Mouse (Mus musculus) ovary, postnatal 14 days (tissue): ENCODE measurements around the gene Apopt1.

ENCODE experiments used
- DNase-seq: peaks from one replicate; pipeline ENCODE4 v3.0.0; 2022; ENCODE audit warnings: low spot score

Gene Apopt1

DNA sequence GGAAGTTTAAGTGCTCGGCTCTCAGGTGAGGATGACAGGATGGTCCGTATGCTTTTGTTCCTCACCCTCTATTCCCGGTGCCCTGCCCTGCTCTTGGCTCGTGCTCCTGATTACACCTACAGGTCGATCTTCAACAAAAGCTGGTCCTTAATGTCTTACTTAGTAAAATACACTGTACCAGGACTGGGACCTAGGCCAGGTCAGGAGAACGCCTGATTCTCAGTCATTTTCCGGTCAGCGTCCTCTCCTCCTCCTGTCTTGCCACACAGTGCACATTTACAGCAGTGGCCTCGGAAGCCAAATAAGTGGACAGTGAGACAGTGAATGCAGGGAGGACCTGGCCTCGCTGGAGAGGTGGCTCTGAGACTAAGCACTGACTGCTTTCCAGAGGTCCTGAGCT is 57.6 kb downstream of the Apopt1 start:
- no peak for DNase-seq

DNA sequence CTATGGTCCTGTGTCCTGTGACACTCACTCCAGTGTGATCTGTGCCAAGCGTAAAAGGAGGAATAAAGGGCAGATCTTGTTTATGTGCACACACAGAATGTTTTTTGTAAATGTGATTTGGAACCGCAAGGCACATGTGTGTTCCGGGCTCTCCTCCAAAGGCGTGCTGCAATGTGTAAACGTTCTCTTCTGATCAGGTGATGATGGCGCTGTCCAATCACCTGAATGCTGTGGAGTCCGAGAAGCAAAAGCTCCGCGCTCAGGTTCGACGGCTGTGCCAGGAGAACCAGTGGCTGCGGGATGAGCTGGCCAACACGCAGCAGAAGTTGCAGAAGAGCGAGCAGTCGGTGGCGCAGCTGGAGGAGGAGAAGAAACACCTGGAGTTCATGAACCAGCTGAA is 61.1 kb downstream of the Apopt1 start:
- no peak for DNase-seq

- DNase-seq, result no peak
These were observed 61.8 kb downstream of the Apopt1 start for GRCm38 (mm10) chr12:111774845-111775244.

DNA sequence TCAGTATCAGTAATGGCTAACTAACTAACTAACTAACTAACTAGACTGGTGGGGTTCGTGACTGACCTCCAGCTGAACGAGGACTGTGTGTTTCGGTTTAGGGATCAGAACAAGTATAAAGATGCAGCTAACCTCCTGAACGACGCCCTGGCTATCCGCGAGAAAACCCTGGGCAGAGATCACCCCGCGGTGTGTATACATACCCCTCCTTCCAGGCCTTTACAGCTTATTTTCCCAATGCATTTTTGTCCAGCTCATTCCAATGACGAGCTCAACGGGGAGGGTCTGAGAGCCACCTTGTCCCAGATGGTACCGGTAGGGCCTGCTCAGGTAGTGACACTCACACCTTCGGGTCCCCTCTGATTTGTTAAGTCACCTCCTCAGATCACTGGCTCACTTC is 64.9 kb downstream of the Apopt1 start:
- no peak for DNase-seq

DNA sequence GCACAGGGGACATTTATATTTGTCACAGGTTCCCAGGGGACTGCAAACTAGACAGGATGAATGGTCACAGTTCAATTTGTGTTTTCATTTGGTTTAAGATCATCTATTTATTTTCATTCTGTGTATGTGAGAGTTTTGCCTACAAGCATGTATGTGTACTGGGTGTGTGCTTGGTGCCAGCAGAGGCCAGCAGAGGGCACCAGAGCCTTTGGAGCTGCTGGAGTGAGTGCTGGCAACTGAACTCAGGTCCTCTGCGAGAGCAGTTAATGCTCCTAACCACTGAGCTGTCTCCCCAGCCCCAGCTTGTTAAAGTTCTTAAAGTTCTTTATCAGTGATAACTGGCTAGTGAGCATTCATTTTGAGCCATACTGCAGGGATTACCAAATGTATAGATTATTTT is 66.5 kb downstream of the Apopt1 start:
- DNase-seq, result no peak

DNA sequence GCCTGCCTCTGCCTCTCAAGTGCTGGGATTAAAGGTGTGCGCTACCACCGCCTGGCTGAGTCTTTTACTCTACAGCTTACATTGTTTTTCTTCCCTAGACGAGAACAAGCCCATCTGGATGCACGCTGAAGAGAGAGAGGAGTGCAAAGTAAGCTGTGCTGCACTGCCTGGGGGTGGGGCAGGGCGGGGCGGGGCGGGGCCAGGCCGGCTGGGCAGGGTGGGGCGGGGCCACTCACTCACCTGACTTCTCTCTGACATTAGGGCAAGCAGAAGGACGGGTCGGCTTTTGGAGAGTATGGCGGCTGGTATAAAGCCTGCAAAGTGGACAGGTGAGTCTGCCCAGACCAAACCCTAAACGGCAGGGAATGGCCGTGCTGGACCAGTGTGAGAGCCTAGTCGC is 72.1 kb downstream of the Apopt1 start:
- DNase-seq, result no peak

DNA sequence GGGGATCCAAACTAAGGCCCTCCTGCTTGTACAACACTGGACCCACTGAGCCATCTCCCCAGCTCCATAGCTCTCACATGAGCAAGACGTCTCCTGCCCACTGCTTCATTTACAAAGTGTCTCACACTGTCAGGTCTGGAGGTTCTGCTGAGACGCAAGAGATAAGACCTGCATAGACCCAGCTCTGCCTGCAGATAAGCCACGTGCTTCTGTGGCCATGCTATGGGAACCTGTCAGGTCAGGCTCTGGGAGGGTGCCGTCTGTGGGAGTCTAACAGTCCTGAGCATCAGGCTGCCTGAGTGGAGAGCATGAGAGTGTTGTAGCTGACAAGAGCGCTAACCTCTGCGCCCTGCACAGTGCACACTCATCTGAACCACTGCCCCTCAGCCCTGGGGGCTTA is 74.0 kb downstream of the Apopt1 start:
- no peak for DNase-seq

- DNase-seq, result no peak
These were observed 77.0 kb downstream of the Apopt1 start for GRCm38 (mm10) chr12:111790090-111790489.

GRCm38 (mm10) chr12:111790631-111791030 is 77.6 kb downstream of the Apopt1 start:
- no peak for DNase-seq

DNA sequence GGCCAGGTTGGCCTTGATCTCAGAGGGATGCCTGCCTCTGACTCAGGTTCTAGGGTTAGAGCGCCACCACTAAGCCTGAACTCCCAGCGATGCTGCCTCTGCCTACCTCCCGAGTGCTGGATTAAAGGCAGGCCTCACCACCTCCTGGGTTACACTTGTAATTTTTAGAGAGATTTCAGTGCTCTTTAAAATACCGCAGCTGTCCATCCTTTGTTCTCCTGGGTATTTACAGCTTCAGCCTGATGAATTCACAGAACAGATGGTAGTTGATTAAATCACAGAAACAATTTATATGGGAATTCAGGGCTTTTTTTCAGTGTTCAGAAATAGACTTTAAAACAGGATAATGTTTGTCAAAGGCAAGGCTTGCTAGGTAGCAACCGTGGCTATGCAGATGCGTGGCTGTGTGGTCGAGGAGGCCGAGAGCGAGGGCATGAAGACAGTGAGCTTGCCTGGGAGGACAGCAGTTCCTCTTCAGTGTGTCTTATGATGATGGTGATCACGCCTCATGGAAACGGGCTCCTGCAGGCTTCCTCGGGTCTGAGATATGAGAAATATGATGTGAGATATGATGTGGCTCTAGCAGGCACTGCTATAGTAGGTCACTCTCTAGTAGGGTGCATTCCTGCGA is 78.5 kb downstream of the Apopt1 start:
- DNase-seq, result no peak

DNA sequence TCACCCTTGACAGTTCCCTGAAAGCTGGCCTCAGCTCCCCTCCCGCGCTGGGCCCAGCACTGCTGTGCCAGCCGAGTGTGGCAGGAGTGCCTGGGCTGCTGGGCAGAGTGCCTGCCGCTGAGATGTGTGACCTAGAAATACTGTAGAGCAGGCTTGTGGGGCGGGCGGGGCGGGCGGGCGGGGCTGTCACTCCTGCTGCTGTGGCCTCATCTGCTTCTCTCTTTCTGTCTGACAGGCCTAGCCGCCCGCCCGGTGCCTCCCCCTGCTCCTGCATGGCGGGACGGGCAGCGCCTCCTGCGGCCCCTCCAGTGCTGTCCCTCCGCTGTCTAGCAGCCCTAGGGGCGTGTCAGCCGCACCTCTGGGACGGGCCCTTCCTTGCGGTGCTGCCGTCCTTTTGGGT is 81.0 kb downstream of the Apopt1 start:
- no peak for DNase-seq

DNA sequence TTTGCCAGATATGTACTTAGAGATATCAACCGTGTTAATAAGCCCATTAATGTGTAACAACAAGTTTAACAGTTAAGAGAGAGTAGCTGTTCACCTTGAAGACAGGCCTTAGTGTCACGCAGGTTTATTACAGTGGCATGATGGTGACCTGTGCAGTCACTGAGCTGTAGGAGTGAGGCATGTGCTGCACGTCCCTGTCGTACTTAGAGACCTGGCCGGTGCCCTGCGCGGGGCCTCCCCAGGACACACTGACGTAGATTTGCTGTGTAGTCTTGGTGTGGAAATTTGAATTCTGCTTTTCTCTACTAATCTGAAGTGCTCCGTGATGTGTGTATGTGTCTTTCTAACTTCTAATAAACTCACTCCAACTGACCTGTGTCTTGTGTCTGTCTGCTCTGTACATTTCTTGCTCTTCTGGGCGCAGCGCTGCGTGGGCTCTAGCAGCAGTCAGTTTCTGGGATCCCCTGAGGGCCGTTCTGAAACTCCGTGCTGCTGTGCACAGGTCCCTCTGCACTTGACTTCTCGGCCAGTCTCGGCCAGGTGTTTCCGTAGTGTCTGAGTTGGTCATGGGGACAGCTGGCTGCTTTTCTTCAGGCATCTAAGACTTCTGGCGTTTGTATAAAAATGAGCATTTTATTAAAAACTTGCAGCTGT is 81.6 kb downstream of the Apopt1 start:
- DNase-seq, result no peak

DNA sequence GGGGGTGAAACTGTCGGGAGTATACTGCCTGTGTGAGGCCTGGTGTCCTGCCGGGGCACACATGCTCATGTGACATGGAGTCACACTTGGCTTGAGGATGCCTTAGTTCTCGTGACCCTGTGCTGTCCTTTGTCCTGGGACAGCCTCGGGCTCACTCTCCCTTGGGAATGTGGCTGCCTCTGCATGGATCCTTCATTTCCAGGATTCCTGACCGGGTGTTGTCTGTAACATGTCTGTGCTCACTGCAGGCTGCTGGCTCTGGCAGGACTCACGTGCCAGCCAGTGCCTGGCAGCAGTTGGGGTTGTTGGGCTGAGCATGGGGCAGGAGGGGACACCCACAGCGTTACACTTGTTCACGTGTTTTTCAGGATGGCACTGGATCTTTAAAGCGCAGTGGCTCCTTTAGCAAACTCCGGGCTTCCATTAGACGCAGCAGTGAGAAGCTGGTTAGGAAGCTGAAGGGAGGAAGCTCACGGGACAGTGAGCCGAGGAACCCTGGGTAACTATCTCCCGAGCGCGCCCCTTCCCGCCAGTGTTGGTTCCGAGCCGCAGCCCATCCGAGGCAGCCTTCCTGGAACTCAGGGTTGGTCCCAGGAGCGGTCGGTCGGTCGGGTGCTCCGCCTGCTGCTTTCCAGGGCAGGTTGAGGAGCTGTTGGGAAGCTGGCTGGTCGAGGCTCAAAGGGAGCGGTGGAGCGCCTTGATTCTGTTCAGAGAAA is 82.3 kb downstream of the Apopt1 start:
- no peak for DNase-seq

DNA sequence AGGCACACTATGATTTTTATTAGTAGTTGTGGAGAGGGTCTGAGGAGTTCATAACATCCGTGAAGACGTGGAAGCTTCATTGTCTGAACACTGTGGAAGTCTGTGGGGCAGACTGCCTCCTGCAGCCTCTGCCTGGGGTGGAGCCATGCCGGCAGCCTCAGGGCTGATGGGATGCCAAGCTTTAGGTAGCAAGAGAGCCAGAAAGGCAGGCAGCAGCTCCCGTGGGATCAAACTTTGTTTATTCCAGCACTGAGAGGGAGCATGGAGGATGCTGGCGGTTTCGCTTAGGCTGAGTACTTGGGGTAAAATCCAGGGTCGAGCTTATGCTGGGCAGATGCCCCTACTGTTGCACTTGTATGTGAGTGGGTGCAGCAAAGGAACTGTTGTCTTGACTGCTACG is 84.2 kb downstream of the Apopt1 start:
- DNase-seq, result no peak

GRCm38 (mm10) chr12:111798493-111798892 is 85.4 kb downstream of the Apopt1 start:
- DNase-seq, result no peak

DNA sequence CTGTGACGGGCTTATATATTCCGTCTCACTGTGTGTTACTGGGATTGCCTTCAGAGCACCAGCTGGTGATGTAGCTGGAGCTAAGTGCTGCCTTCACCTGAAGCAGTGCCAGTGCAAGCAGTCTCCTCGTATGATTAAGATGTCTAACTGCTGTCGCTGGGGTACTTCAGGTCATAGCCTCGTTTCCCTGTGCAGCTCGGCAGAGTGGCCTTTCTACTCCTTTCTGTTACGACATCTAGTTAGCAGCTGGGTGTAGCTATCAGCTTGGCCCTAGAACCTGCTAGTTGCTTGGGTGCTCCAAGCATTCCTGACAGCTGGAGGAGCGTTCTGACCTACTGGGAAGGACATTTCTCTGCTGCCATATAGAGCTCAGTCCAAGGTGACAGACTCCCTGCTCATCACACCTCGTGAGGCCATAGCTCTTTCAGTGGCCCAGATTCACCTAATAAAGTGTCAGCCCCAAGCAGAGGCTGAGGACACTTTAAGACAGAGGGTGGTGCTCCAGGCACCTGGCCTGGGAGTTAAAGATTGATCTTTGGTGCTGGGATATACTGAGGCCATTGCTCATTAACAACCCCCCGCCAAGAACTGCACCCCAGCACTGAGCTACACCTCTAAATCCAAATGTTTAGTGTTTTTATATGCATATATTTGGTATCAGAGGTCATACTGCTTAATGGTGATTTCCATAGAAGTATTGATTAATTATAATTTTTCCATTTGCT is 87.6 kb downstream of the Apopt1 start:
- DNase-seq, result no peak

DNA sequence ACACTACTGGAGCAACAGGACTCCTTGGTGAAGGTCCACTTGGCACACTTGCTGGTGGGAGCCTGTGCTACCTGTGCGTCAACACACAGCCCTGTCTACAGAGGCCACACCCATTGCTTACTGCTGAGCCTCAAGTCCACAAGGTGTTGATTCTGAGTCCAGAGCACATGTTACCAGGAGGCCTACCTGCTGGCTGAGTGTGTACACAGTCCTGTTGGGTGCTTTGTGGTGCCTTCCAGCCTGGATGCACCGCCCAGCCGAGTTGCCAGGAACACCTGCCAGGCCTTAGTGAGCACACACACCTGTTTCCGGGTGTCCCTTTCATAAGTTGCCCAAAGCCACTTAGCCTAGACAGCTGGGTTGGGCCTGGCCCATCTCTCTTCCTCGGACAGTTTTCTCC is 90.5 kb downstream of the Apopt1 start:
- DNase-seq, result no peak
